Mouse (Mus musculus): ENCODE measurements around the gene Slc8a1. TPM values are rescaled to one million over a fixed set of nuclear protein-coding genes. Genes with fewer than 3 reads are reported as not detected.

Gene Slc8a1
- polyA plus RNA-seq, 1 experiment from 2014 or later, result 17.2 TPM

DNA sequence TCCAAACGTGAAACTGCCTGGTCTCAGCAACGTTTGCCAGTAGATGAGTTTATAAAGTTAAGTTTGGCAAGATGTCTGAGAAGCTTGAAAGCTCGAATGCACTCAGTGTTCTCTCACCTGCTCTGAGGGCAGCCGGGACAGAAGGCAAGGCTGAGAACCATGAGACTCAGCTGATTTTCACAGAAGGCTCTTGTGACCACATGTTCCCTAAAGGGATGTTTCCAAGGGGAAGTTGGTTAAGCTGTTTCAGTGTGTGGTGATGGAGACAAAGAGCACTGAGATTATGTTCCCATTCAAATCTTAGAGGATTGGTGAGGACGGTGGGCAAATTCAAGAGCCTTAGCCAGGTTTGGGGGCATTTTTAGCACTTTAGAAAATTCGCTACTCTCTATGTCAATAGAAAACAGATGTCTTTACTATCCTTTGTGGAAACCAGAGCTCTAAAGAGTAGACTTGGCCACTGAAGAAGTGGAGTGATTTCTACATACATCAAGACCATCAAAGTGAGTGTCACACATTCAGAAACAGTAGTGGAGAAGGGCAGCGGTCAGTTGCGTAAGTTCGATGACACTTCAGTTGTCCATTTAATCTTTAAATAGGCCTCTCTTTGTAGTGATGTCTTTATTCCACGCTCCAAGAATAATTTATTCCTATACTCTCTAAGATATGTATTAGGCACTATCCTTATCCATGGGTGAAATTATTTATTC is 219.7 kb downstream of the Slc8a1 start:
- no peaks in the 10 kb centered on the region for H3K9me3 ChIP-seq
- no peak overlapping the region for H3K4me3 ChIP-seq
- H3K27ac ChIP-seq, result no peak overlapping the region
- H3K9ac ChIP-seq, result no peak overlapping the region
- H3K4me1 ChIP-seq, result no peaks in the 10 kb centered on the region
- no peak overlapping the region for H3K4me2 ChIP-seq
- H3K36me3 ChIP-seq (replicated peaks), result no peaks in the 10 kb centered on the region
- ATAC-seq (replicated peaks), result no peak
- H3K27me3 ChIP-seq (replicated peaks), result no peaks in the 10 kb centered on the region
- WGBS, result 84% methylated on average over 10 of the region's 10 CpGs

DNA sequence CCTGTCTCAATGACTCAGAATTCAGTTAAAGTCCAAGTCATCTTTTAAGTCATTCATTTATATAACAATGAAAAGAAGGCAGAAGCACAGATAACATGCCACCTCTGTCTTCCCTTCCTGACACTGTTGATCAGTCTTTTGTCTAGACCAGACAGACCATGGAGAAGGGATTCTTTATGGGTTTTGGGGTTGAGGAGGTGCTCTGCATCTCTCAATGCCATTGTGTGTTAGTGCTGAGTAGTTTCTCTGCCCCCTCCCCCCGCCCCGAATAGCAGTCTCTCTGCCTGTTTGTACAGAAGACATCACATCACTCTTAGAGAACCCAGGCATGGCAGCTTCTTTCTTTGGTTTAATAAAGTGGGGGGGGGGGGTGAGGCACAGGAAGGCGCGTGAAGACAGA is 222.0 kb downstream of the Slc8a1 start:
- Histone ChIP-seq H3K27ac (no peak overlapping the region), H3K36me3 (replicated peaks) (no peaks in the 10 kb centered on the region), H3K4me3 (no peak overlapping the region), H3K27me3 (replicated peaks) (no peaks in the 10 kb centered on the region), H3K9me3 (no peaks in the 10 kb centered on the region), H3K4me2 (no peak overlapping the region), H3K9ac (no peak overlapping the region), H3K4me1 (no peaks in the 10 kb centered on the region)
- ATAC-seq (replicated peaks), result no peak
- 57% methylated on average over 4 of the region's 4 CpGs for WGBS

DNA sequence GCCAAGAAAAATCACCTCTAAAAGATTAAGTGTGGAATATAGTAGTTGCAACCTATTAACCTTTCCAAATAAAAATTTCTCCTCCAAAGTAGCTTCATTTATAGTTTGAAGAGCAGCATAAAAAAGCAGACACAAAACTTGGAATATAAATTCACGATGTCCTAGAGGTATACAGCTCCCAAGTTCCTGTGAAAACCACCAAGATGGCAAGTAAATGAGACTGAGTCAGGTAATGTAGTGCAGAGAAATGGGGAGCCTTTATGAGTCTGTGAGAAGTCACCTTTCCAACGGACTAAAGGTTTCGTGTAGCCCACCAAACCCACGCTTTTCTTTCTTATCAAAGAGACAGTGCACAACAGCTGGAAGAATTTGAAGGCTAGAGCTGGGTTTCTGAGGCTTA is 224.2 kb downstream of the Slc8a1 start:
- 70% methylated on average over 4 of the region's 4 CpGs for WGBS
- H3K4me2 ChIP-seq, result no peak overlapping the region
- no peaks in the 10 kb centered on the region for H3K4me1 ChIP-seq
- no peak overlapping the region for H3K9ac ChIP-seq
- H3K9me3 ChIP-seq, result no peaks in the 10 kb centered on the region
- no peaks in the 10 kb centered on the region for H3K36me3 ChIP-seq (replicated peaks)
- no peak overlapping the region for H3K4me3 ChIP-seq
- no peak overlapping the region for H3K27ac ChIP-seq
- H3K27me3 ChIP-seq (replicated peaks), result no peaks in the 10 kb centered on the region
- ATAC-seq (replicated peaks), result no peak

DNA sequence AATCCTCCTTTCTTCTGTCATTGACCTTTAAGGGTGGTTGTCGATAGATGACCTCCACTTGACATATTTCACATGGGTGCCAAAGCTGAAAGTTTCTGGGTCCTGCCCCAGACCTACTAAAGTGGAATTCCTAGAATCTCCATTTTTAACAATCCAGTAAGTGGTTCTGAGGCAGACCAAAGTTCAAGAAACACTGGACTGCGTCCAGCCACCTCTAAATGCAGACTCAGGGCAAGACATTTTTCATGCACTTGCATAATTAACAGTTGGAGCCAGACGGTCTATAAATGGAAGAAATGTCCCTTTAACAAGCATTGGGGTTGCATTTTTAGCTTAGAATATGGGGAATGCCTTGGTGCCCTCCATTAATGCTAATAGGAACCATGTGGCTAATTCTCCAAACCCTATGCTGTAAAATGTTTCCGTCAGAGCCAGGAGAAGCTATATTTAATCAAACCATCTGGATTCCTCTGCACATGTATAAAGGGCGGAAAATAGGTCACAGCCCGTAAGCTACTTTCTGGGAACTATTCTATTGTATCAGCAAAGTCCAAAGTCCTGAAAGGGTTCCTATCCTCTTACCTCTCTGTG is 224.7 kb downstream of the Slc8a1 start:
- no peak overlapping the region for H3K4me2 ChIP-seq
- H3K9ac ChIP-seq, result no peak overlapping the region
- no peaks in the 10 kb centered on the region for H3K4me1 ChIP-seq
- no peaks in the 10 kb centered on the region for H3K36me3 ChIP-seq (replicated peaks)
- H3K27ac ChIP-seq, result no peak overlapping the region
- no peak for ATAC-seq (replicated peaks)
- H3K4me3 ChIP-seq, result no peak overlapping the region
- no peaks in the 10 kb centered on the region for H3K9me3 ChIP-seq
- WGBS, result 53% methylated on average over 6 of the region's 6 CpGs
- H3K27me3 ChIP-seq (replicated peaks), result no peaks in the 10 kb centered on the region

DNA sequence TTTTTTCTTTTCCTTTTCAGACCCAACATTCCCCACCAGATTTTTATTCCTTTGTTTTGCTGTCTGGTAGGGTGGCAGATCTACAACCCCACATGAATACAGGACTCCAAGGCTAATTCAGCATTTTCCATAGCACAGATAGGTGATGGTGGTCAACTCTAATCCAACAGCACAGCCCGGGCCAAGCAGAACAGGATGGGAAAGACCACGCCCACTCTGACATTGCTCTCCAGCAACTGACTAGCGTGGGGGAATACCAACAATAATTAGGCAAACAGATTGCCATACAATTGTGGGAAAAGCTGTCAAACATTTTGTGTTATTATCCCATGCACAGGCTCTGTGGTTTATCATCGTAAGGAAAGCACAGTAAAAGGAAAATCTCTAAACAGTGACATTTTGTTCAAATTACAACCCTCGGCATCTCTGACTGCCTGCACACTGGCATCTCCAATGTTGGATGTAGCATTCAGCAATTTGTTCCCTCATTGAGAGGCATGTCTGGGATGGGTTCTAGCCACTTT is 233.0 kb downstream of the Slc8a1 start:
- Histone ChIP-seq H3K27me3 (replicated peaks) (no peaks in the 10 kb centered on the region), H3K9me3 (no peaks in the 10 kb centered on the region), H3K4me2 (no peak overlapping the region), H3K4me1 (peaks cover 9% of the 10 kb centered on the region), H3K27ac (no peak overlapping the region), H3K4me3 (no peak overlapping the region), H3K36me3 (replicated peaks) (no peaks in the 10 kb centered on the region), H3K9ac (no peak overlapping the region)
- ATAC-seq (replicated peaks), result no peak
- 80% methylated on average over 5 of the region's 5 CpGs for WGBS

DNA sequence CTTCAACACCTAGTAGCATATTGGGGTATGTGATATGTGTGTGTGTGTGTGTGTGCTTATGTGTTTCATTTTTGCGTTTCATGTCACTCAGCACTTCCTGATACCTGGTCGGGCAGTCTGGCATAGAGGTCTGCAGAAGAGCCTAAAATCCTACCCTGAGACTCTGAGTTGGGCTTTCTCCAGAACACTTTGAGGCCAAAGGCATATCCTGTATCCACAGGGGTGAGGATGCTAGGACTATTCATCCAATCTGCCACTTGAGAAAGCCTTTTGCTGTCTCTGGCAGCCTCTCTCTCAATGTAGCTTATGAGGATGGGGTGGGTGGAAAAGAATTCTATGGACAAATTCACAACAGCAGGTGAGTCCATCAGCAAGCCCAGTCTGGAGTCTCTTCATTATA is 234.1 kb downstream of the Slc8a1 start:
- Histone ChIP-seq H3K27me3 (replicated peaks) (no peaks in the 10 kb centered on the region), H3K27ac (no peak overlapping the region), H3K4me3 (no peak overlapping the region), H3K36me3 (replicated peaks) (no peaks in the 10 kb centered on the region), H3K9me3 (no peaks in the 10 kb centered on the region), H3K4me1 (peaks cover 10% of the 10 kb centered on the region), H3K4me2 (no peak overlapping the region), H3K9ac (no peak overlapping the region)
- 91% methylated on average over 2 of the region's 2 CpGs for WGBS
- no peak for ATAC-seq (replicated peaks)

DNA sequence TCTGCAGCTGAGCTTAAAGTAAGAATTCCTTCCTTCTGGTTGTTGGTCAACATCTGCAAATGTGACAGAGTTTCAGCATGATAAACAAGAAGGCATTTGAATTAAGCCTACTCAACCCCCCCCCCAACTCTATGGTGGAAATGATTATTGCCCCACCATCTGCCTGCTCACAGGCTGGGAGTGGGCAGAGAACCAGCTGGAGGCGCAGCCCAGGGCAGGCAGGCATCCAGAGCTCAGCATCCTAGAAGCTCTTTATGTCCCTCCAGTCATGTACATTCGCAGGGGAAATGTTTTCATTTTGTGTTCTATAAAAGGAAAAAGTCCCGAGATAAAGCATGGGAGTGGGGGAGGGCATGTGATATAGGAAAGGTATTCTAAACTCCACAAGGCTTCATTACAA is 235.4 kb downstream of the Slc8a1 start:
- H3K4me1 ChIP-seq, result peaks cover 10% of the 10 kb centered on the region
- no peak overlapping the region for H3K4me2 ChIP-seq
- H3K27me3 ChIP-seq (replicated peaks), result no peaks in the 10 kb centered on the region
- H3K36me3 ChIP-seq (replicated peaks), result no peaks in the 10 kb centered on the region
- no peak overlapping the region for H3K27ac ChIP-seq
- no peak overlapping the region for H3K9ac ChIP-seq
- ATAC-seq (replicated peaks), result no peak
- 81% methylated on average over 3 of the region's 3 CpGs for WGBS
- no peaks in the 10 kb centered on the region for H3K9me3 ChIP-seq
- H3K4me3 ChIP-seq, result no peak overlapping the region

DNA sequence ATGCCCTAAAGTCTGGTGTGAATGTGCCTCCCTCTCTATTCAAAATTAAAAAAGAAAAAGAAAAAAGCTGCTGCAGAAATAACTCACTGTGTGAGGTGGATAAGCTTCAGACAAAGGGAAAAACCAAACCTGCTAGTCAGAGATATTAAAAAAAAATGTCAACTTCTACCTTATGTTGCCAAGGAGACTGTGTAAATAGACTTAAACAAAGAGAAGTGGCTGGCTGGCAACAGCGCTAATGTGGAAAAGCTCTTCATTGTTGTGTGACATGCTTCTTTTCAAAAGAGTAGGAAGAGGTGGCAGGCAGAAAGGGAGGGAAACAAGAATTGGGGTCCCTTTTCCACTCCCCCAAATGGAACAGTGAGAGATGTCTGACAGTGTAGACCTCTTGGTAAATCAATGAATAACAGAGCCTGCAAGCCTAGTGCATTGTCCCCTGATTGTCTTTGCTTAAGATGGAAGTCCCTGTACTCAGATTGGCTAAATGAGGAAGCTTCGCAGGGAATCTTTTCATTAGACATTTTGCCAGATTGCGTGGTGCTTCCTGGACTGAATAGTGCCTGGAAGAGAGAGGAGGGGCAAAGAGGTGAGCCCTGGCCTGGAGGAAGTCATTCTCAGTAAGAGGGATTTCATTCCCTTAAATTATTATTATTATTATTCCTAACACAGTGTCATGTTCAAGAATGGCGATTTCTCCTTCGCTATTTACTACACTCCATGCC is 237.3 kb downstream of the Slc8a1 start:
- ATAC-seq (replicated peaks), result peak; percentile 72
- Histone ChIP-seq H3K4me3 (no peak overlapping the region), H3K4me1 (peaks cover 10% of the 10 kb centered on the region), H3K9ac (no peak overlapping the region), H3K27me3 (replicated peaks) (no peaks in the 10 kb centered on the region), H3K4me2 (no peak overlapping the region), H3K9me3 (no peaks in the 10 kb centered on the region), H3K27ac (peak overlapping the region; percentile 57), H3K36me3 (replicated peaks) (no peaks in the 10 kb centered on the region)
- 44% methylated on average over 5 of the region's 5 CpGs for WGBS

DNA sequence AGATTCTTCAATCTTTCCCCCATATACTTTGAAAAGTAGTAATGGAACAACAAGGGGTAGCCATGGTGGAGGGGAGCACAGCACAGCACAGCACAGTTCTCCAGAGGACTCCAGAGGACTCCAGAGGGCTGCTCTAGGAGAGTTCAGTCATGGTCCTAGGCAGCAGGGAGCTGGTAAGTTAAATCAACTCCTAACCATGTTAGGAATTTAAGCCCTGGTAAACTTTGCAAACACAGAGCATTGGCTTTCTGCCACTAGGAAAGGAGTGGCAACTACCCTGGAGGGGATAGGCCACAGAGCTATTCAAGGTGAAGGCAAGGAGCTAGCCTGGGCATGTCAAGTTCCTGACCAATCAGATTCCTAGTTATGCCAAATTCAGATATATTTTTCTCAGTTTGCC is 240.3 kb downstream of the Slc8a1 start:
- H3K4me1 ChIP-seq, result peaks cover 10% of the 10 kb centered on the region
- H3K9me3 ChIP-seq, result no peaks in the 10 kb centered on the region
- H3K4me3 ChIP-seq, result no peak overlapping the region
- H3K27ac ChIP-seq, result no peak overlapping the region
- no peak overlapping the region for H3K4me2 ChIP-seq
- no peak overlapping the region for H3K9ac ChIP-seq
- ATAC-seq (replicated peaks), result no peak
- no peaks in the 10 kb centered on the region for H3K36me3 ChIP-seq (replicated peaks)
- H3K27me3 ChIP-seq (replicated peaks), result no peaks in the 10 kb centered on the region

DNA sequence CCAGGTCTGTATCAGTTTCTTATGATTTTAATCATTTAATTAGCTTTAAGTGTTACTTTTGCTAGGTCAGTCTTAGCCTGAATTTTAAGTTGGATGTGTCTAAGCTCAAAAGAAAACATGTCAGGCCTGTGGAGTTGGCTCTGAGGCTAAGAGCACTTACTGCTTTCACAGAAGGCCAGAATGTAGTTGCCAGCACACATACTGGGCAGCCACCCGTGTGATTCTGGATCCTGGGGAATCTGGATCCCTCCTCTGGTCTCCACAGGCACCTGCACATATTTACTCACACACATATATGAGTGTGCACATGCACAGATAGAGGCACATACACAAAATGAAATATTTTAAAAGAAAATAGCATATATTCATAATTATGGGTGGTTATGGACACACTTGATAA is 241.6 kb downstream of the Slc8a1 start:
- H3K9me3 ChIP-seq, result no peaks in the 10 kb centered on the region
- no peak overlapping the region for H3K9ac ChIP-seq
- 83% methylated on average over 1 of the region's 1 CpGs for WGBS
- H3K4me3 ChIP-seq, result no peak overlapping the region
- peaks cover 10% of the 10 kb centered on the region for H3K4me1 ChIP-seq
- no peak overlapping the region for H3K4me2 ChIP-seq
- no peak overlapping the region for H3K27ac ChIP-seq
- ATAC-seq (replicated peaks), result no peak
- no peaks in the 10 kb centered on the region for H3K27me3 ChIP-seq (replicated peaks)
- H3K36me3 ChIP-seq (replicated peaks), result no peaks in the 10 kb centered on the region

DNA sequence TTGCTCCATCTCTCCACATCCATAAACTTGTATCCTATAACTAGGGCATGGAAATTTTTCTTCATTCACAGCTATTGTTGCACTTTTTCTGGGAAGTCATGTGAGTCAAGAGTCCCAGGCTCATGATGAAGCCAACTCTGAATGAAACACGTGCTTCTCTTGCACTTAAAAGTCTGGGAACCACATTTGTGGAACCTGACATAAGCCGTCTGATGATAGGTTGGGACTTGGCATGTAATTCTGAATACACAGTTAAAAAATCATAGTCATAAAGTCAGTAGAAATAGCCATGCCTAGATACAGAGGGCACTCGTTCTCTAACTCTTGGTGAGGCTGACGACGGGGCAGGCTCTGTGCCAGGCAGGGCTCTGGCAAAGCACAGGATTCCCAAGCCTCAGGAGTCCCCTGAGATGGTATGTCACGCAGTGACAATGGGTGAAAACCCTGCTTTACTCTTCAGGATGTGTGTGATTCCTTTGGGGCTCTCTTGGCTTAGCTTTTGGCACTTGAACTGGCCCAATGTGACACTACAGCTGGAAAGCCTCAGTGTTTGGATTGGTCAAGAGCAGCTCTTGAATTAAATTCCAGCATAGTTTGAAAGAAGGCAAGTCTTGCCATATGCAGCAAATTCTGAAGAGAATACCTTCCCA is 245.8 kb downstream of the Slc8a1 start:
- H3K4me2 ChIP-seq, result no peak overlapping the region
- H3K27me3 ChIP-seq (replicated peaks), result no peaks in the 10 kb centered on the region
- H3K36me3 ChIP-seq (replicated peaks), result no peaks in the 10 kb centered on the region
- no peak overlapping the region for H3K4me3 ChIP-seq
- H3K9me3 ChIP-seq, result no peaks in the 10 kb centered on the region
- 83% methylated on average over 6 of the region's 6 CpGs for WGBS
- no peak for ATAC-seq (replicated peaks)
- H3K27ac ChIP-seq, result no peak overlapping the region
- no peak overlapping the region for H3K9ac ChIP-seq
- no peaks in the 10 kb centered on the region for H3K4me1 ChIP-seq

DNA sequence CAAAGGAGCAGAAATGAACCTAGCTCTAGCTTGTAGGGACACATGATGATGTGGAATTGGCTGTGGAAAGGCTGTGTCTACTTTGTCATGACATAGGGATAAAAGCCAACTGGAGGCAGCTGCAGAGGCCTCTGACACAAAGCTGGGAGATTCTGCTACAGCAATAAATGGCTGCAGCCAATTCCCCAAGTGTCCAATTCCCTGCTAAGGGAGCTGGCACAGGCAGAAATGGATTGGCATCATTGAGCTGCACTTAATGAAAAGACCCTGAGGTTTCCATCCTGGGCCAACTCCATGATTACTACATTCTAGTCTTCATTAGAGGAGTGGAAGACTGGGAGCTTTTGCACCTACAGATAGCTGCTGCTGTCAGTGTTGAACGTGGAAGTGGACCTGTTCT is 251.8 kb downstream of the Slc8a1 start:
- Histone ChIP-seq H3K4me2 (no peak overlapping the region), H3K4me1 (no peaks in the 10 kb centered on the region), H3K4me3 (no peak overlapping the region), H3K9me3 (no peaks in the 10 kb centered on the region), H3K36me3 (replicated peaks) (no peaks in the 10 kb centered on the region), H3K9ac (no peak overlapping the region), H3K27me3 (replicated peaks) (no peaks in the 10 kb centered on the region), H3K27ac (no peak overlapping the region)
- no peak for ATAC-seq (replicated peaks)
- 57% methylated on average over 1 of the region's 1 CpGs for WGBS

Data from midbrain, embryonic 15.5 days (tissue).